Mouse (Mus musculus): ENCODE data around the gene Ntn4. TPM values are rescaled to one million over a fixed set of nuclear protein-coding genes. Genes with fewer than 3 reads are reported as not detected.

Ntn4 gene
- polyA plus RNA-seq, 1 experiment, result 0.20 TPM

- H3K27ac ChIP-seq (ENCODE audit: insufficient read depth, low read depth, low read length), result no peak overlapping the region
- TF ChIP-seq POLR2A (IDR thresholded peaks at IDR 0.05; ENCODE audit: borderline replicate concordance, low read depth, low read length), result no peak
- TF ChIP-seq CTCF (IDR thresholded peaks at IDR 0.05; ENCODE audit: low read depth, low read length), result no peak
- no peaks in the 10 kb centered on the region for H3K4me1 ChIP-seq (ENCODE audit: control insufficient read depth, insufficient read depth, low read length)
- no peak overlapping the region for H3K4me3 ChIP-seq (ENCODE audit: insufficient read depth, low read length)
Observed at GRCm38 (mm10) chr10:93708515-93708914, 68.0 kb downstream of the Ntn4 start.

- Histone ChIP-seq H3K4me3 (ENCODE audit: insufficient read depth, low read length) (no peak overlapping the region), H3K4me1 (ENCODE audit: control insufficient read depth, insufficient read depth, low read length) (no peaks in the 10 kb centered on the region), H3K27ac (ENCODE audit: insufficient read depth, low read depth, low read length) (no peak overlapping the region)
- TF ChIP-seq POLR2A (IDR thresholded peaks at IDR 0.05; ENCODE audit: borderline replicate concordance, low read depth, low read length), result no peak
- no peak for TF ChIP-seq CTCF (IDR thresholded peaks at IDR 0.05; ENCODE audit: low read depth, low read length)
Observed at GRCm38 (mm10) chr10:93709536-93709935, 69.1 kb downstream of the Ntn4 start.

GRCm38 (mm10) chr10:93721625-93722337 lies 81.3 kb downstream of the Ntn4 start:
- Histone ChIP-seq H3K27ac (ENCODE audit: insufficient read depth, low read depth, low read length) (no peak overlapping the region), H3K4me1 (ENCODE audit: control insufficient read depth, insufficient read depth, low read length) (no peaks in the 10 kb centered on the region), H3K4me3 (ENCODE audit: insufficient read depth, low read length) (no peak overlapping the region)
- no peak for TF ChIP-seq CTCF (IDR thresholded peaks at IDR 0.05; ENCODE audit: low read depth, low read length)
- no peak for TF ChIP-seq POLR2A (IDR thresholded peaks at IDR 0.05; ENCODE audit: borderline replicate concordance, low read depth, low read length)

- H3K4me3 ChIP-seq (ENCODE audit: insufficient read depth, low read length), result no peak overlapping the region
- no peaks in the 10 kb centered on the region for H3K4me1 ChIP-seq (ENCODE audit: control insufficient read depth, insufficient read depth, low read length)
- no peak for TF ChIP-seq CTCF (IDR thresholded peaks at IDR 0.05; ENCODE audit: low read depth, low read length)
- TF ChIP-seq POLR2A (IDR thresholded peaks at IDR 0.05; ENCODE audit: borderline replicate concordance, low read depth, low read length), result no peak
- H3K27ac ChIP-seq (ENCODE audit: insufficient read depth, low read depth, low read length), result no peak overlapping the region
Observed at GRCm38 (mm10) chr10:93723942-93724542, 83.6 kb downstream of the Ntn4 start.

GRCm38 (mm10) chr10:93728131-93728530 lies 87.7 kb downstream of the Ntn4 start:
- no peak overlapping the region for H3K4me3 ChIP-seq (ENCODE audit: insufficient read depth, low read length)
- H3K4me1 ChIP-seq (ENCODE audit: control insufficient read depth, insufficient read depth, low read length), result no peaks in the 10 kb centered on the region
- no peak for TF ChIP-seq POLR2A (IDR thresholded peaks at IDR 0.05; ENCODE audit: borderline replicate concordance, low read depth, low read length)
- no peak for TF ChIP-seq CTCF (IDR thresholded peaks at IDR 0.05; ENCODE audit: low read depth, low read length)
- H3K27ac ChIP-seq (ENCODE audit: insufficient read depth, low read depth, low read length), result no peak overlapping the region

- no peak overlapping the region for H3K27ac ChIP-seq (ENCODE audit: insufficient read depth, low read depth, low read length)
Observed at GRCm38 (mm10) chr10:93730514-93730913, 90.0 kb downstream of the Ntn4 start.

GRCm38 (mm10) chr10:93731248-93731691 lies 90.8 kb downstream of the Ntn4 start:
- H3K4me3 ChIP-seq (ENCODE audit: insufficient read depth, low read length), result no peak overlapping the region
- no peak overlapping the region for H3K27ac ChIP-seq (ENCODE audit: insufficient read depth, low read depth, low read length)
- no peaks in the 10 kb centered on the region for H3K4me1 ChIP-seq (ENCODE audit: control insufficient read depth, insufficient read depth, low read length)
- TF ChIP-seq POLR2A (IDR thresholded peaks at IDR 0.05; ENCODE audit: borderline replicate concordance, low read depth, low read length) (no peak), CTCF (IDR thresholded peaks at IDR 0.05; ENCODE audit: low read depth, low read length) (no peak)

More at GRCm38 (mm10) chr10:93730514-93730913, 90.0 kb downstream of the Ntn4 start:
- Histone ChIP-seq H3K4me3 (ENCODE audit: insufficient read depth, low read length) (no peak overlapping the region), H3K4me1 (ENCODE audit: control insufficient read depth, insufficient read depth, low read length) (no peaks in the 10 kb centered on the region)
- TF ChIP-seq POLR2A (IDR thresholded peaks at IDR 0.05; ENCODE audit: borderline replicate concordance, low read depth, low read length) (no peak), CTCF (IDR thresholded peaks at IDR 0.05; ENCODE audit: low read depth, low read length) (no peak)

- H3K27ac ChIP-seq (ENCODE audit: insufficient read depth, low read depth, low read length), result no peak overlapping the region
- no peak overlapping the region for H3K4me3 ChIP-seq (ENCODE audit: insufficient read depth, low read length)
- TF ChIP-seq POLR2A (IDR thresholded peaks at IDR 0.05; ENCODE audit: borderline replicate concordance, low read depth, low read length) (no peak), CTCF (IDR thresholded peaks at IDR 0.05; ENCODE audit: low read depth, low read length) (no peak)
Observed at GRCm38 (mm10) chr10:93736114-93736645, 95.7 kb downstream of the Ntn4 start.

GRCm38 (mm10) chr10:93737080-93737479 lies 96.6 kb downstream of the Ntn4 start:
- H3K4me3 ChIP-seq (ENCODE audit: insufficient read depth, low read length), result no peak overlapping the region
- no peaks in the 10 kb centered on the region for H3K4me1 ChIP-seq (ENCODE audit: control insufficient read depth, insufficient read depth, low read length)
- TF ChIP-seq POLR2A (IDR thresholded peaks at IDR 0.05; ENCODE audit: borderline replicate concordance, low read depth, low read length), result no peak
- no peak for TF ChIP-seq CTCF (IDR thresholded peaks at IDR 0.05; ENCODE audit: low read depth, low read length)
- H3K27ac ChIP-seq (ENCODE audit: insufficient read depth, low read depth, low read length), result no peak overlapping the region

More at GRCm38 (mm10) chr10:93736114-93736645, 95.7 kb downstream of the Ntn4 start:
- H3K4me1 ChIP-seq (ENCODE audit: control insufficient read depth, insufficient read depth, low read length), result no peaks in the 10 kb centered on the region
